Mouse (Mus musculus) thymus, adult 2 months (tissue): ENCODE measurements around the gene Unc5b.

Experiments used
- CTCF ChIP-seq: fragments of 200-500 bp; IDR thresholded peaks from 2 replicates; pipeline ENCODE4 v1.5.1; 2012; ENCODE audit warnings: mild to moderate bottlenecking, control low read depth, low read length, moderate library complexity, borderline replicate concordance; ENCODE audit not compliant: control insufficient read depth, poor library complexity, insufficient read depth; ENCODE audit errors: extremely low read depth
- POLR2A ChIP-seq: fragments of 200-500 bp; IDR thresholded peaks from 2 replicates; pipeline ENCODE4 v1.6.1; 2012; ENCODE audit warnings: mild to moderate bottlenecking, low read length, control low read depth, moderate library complexity; ENCODE audit not compliant: control insufficient read depth, poor library complexity, insufficient read depth; ENCODE audit errors: extremely low read depth

DNA sequence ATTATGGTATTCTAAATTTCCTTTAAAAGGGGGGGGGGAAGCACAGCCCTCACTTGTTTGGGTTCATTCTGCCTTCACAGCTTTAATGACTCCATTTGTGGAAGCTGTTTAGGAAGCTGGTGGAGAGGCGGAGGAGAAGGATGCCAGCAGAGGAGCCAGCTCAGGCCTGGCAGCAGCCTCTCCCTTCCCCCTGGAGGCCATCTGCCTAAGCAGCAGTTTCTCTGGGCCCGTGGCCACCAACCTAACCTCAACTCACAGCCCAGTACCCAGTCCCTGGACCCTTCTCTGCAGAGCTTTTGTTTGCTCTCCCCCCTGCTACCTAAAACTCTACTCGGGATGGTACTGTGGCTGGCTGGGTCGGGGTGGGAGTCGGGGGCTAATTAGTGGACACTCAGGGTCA, 4.1 kb downstream of the Unc5b start:
- TF ChIP-seq CTCF (no peak), POLR2A (no peak)
